Mouse (Mus musculus): ENCODE data around the gene Sema5a. TPM values are rescaled to one million over a fixed set of nuclear protein-coding genes. Genes with fewer than 3 reads are reported as not detected.

The Sema5a gene
- polyA plus RNA-seq, 1 experiment from 2014 or later, result 10.0 TPM

GRCm38 (mm10) chr15:32447558-32448349, 203.1 kb downstream of the Sema5a start:
- H3K4me1 ChIP-seq (ENCODE audit: control insufficient read depth in 2 of 2, insufficient read depth in 2 of 2, low read length in 2 of 2), result no peaks in the 10 kb centered on the region
- no peak overlapping the region for H3K4me3 ChIP-seq (ENCODE audit: control insufficient read depth in 1 of 2, insufficient read depth in 1 of 2, low read depth in 1 of 2, low read length in 2 of 2)
- WGBS, result 73% methylated on average over 7 of the region's 7 CpGs
- H3K27me3 ChIP-seq (ENCODE audit: control insufficient read depth, insufficient read depth, low read length), result no peaks in the 10 kb centered on the region
- H3K9ac ChIP-seq (ENCODE audit: low read length), result no peak overlapping the region
- ATAC-seq (ENCODE audit: insufficient number of reproducible peaks, insufficient read depth, low FRiP score, low read depth), result no peak
- H3K9me3 ChIP-seq (ENCODE audit: control insufficient read depth, low read length), result no peaks in the 10 kb centered on the region
- no peak overlapping the region for H3K4me2 ChIP-seq (ENCODE audit: low read length)
- H3K36me3 ChIP-seq (ENCODE audit: control insufficient read depth, insufficient read depth, low read length), result no peaks in the 10 kb centered on the region
- no peak overlapping the region for H3K27ac ChIP-seq (replicated peaks in 1 of 2; ENCODE audit: control insufficient read depth in 1 of 2, insufficient read depth in 1 of 2, low read depth in 2 of 2, low read length in 2 of 2)

GRCm38 (mm10) chr15:32459046-32459445, 214.4 kb downstream of the Sema5a start:
- Histone ChIP-seq H3K27me3 (ENCODE audit: control insufficient read depth, insufficient read depth, low read length) (no peaks in the 10 kb centered on the region), H3K4me1 (ENCODE audit: control insufficient read depth in 2 of 2, insufficient read depth in 2 of 2, low read length in 2 of 2) (no peaks in the 10 kb centered on the region), H3K9ac (ENCODE audit: low read length) (no peak overlapping the region), H3K9me3 (ENCODE audit: control insufficient read depth, low read length) (no peaks in the 10 kb centered on the region), H3K36me3 (ENCODE audit: control insufficient read depth, insufficient read depth, low read length) (no peaks in the 10 kb centered on the region), H3K4me3 (ENCODE audit: control insufficient read depth in 1 of 2, insufficient read depth in 1 of 2, low read depth in 1 of 2, low read length in 2 of 2) (no peak overlapping the region), H3K27ac (replicated peaks in 1 of 2; ENCODE audit: control insufficient read depth in 1 of 2, insufficient read depth in 1 of 2, low read depth in 2 of 2, low read length in 2 of 2) (no peak overlapping the region), H3K4me2 (ENCODE audit: low read length) (no peak overlapping the region)
- WGBS, result 66% methylated on average over 2 of the region's 2 CpGs
- ATAC-seq (ENCODE audit: insufficient number of reproducible peaks, insufficient read depth, low FRiP score, low read depth), result no peak

- 84% methylated on average over 7 of the region's 7 CpGs for WGBS
Measured at GRCm38 (mm10) chr15:32460238-32460637, 215.6 kb downstream of the Sema5a start.

GRCm38 (mm10) chr15:32471480-32472050, 227.0 kb downstream of the Sema5a start:
- no peaks in the 10 kb centered on the region for H3K27me3 ChIP-seq (ENCODE audit: control insufficient read depth, insufficient read depth, low read length)
- 72% methylated on average over 6 of the region's 6 CpGs for WGBS
- H3K9ac ChIP-seq (ENCODE audit: low read length), result no peak overlapping the region
- no peak overlapping the region for H3K4me3 ChIP-seq (ENCODE audit: control insufficient read depth in 1 of 2, insufficient read depth in 1 of 2, low read depth in 1 of 2, low read length in 2 of 2)
- H3K4me1 ChIP-seq (ENCODE audit: control insufficient read depth in 2 of 2, insufficient read depth in 2 of 2, low read length in 2 of 2), result no peaks in the 10 kb centered on the region
- H3K9me3 ChIP-seq (ENCODE audit: control insufficient read depth, low read length), result no peaks in the 10 kb centered on the region
- no peak overlapping the region for H3K4me2 ChIP-seq (ENCODE audit: low read length)
- ATAC-seq (ENCODE audit: insufficient number of reproducible peaks, insufficient read depth, low FRiP score, low read depth), result no peak
- H3K27ac ChIP-seq (replicated peaks in 1 of 2; ENCODE audit: control insufficient read depth in 1 of 2, insufficient read depth in 1 of 2, low read depth in 2 of 2, low read length in 2 of 2), result no peak overlapping the region
- no peaks in the 10 kb centered on the region for H3K36me3 ChIP-seq (ENCODE audit: control insufficient read depth, insufficient read depth, low read length)

More at GRCm38 (mm10) chr15:32460238-32460637, 215.6 kb downstream of the Sema5a start:
- no peak for ATAC-seq (ENCODE audit: insufficient number of reproducible peaks, insufficient read depth, low FRiP score, low read depth)
- Histone ChIP-seq H3K27me3 (ENCODE audit: control insufficient read depth, insufficient read depth, low read length) (no peaks in the 10 kb centered on the region), H3K4me3 (ENCODE audit: control insufficient read depth in 1 of 2, insufficient read depth in 1 of 2, low read depth in 1 of 2, low read length in 2 of 2) (no peak overlapping the region), H3K9ac (ENCODE audit: low read length) (no peak overlapping the region), H3K36me3 (ENCODE audit: control insufficient read depth, insufficient read depth, low read length) (no peaks in the 10 kb centered on the region), H3K9me3 (ENCODE audit: control insufficient read depth, low read length) (no peaks in the 10 kb centered on the region), H3K4me2 (ENCODE audit: low read length) (no peak overlapping the region), H3K27ac (replicated peaks in 1 of 2; ENCODE audit: control insufficient read depth in 1 of 2, insufficient read depth in 1 of 2, low read depth in 2 of 2, low read length in 2 of 2) (no peak overlapping the region), H3K4me1 (ENCODE audit: control insufficient read depth in 2 of 2, insufficient read depth in 2 of 2, low read length in 2 of 2) (no peaks in the 10 kb centered on the region)

- no peak overlapping the region for H3K9ac ChIP-seq (ENCODE audit: low read length)
- no peak overlapping the region for H3K4me3 ChIP-seq (ENCODE audit: control insufficient read depth in 1 of 2, insufficient read depth in 1 of 2, low read depth in 1 of 2, low read length in 2 of 2)
- H3K4me2 ChIP-seq (ENCODE audit: low read length), result no peak overlapping the region
- H3K36me3 ChIP-seq (ENCODE audit: control insufficient read depth, insufficient read depth, low read length), result no peaks in the 10 kb centered on the region
- no peak overlapping the region for H3K27ac ChIP-seq (replicated peaks in 1 of 2; ENCODE audit: control insufficient read depth in 1 of 2, insufficient read depth in 1 of 2, low read depth in 2 of 2, low read length in 2 of 2)
- no peaks in the 10 kb centered on the region for H3K4me1 ChIP-seq (ENCODE audit: control insufficient read depth in 2 of 2, insufficient read depth in 2 of 2, low read length in 2 of 2)
- ATAC-seq (ENCODE audit: insufficient number of reproducible peaks, insufficient read depth, low FRiP score, low read depth), result no peak
- no peaks in the 10 kb centered on the region for H3K9me3 ChIP-seq (ENCODE audit: control insufficient read depth, low read length)
- H3K27me3 ChIP-seq (ENCODE audit: control insufficient read depth, insufficient read depth, low read length), result no peaks in the 10 kb centered on the region
Measured at GRCm38 (mm10) chr15:32480747-32481146, 236.1 kb downstream of the Sema5a start.

- Histone ChIP-seq H3K9me3 (ENCODE audit: control insufficient read depth, low read length) (no peaks in the 10 kb centered on the region), H3K36me3 (ENCODE audit: control insufficient read depth, insufficient read depth, low read length) (no peaks in the 10 kb centered on the region), H3K4me3 (ENCODE audit: control insufficient read depth in 1 of 2, insufficient read depth in 1 of 2, low read depth in 1 of 2, low read length in 2 of 2) (no peak overlapping the region), H3K9ac (ENCODE audit: low read length) (no peak overlapping the region), H3K4me2 (ENCODE audit: low read length) (no peak overlapping the region), H3K27me3 (ENCODE audit: control insufficient read depth, insufficient read depth, low read length) (no peaks in the 10 kb centered on the region), H3K4me1 (ENCODE audit: control insufficient read depth in 2 of 2, insufficient read depth in 2 of 2, low read length in 2 of 2) (peaks cover 0 to 6% of the 10 kb centered on the region in 2 experiments; a peak in 3 of 4 replicates), H3K27ac (replicated peaks in 1 of 2; ENCODE audit: control insufficient read depth in 1 of 2, insufficient read depth in 1 of 2, low read depth in 2 of 2, low read length in 2 of 2) (no peak overlapping the region)
- ATAC-seq (ENCODE audit: insufficient number of reproducible peaks, insufficient read depth, low FRiP score, low read depth), result no peak
- 80% methylated on average over 8 of the region's 8 CpGs for WGBS
Measured at GRCm38 (mm10) chr15:32485064-32485964, 240.7 kb downstream of the Sema5a start.

- no peak for ATAC-seq (ENCODE audit: insufficient number of reproducible peaks, insufficient read depth, low FRiP score, low read depth)
- WGBS, result 38% methylated on average over 1 of the region's 1 CpGs
- no peak overlapping the region for H3K4me3 ChIP-seq (ENCODE audit: control insufficient read depth in 1 of 2, insufficient read depth in 1 of 2, low read depth in 1 of 2, low read length in 2 of 2)
Measured at GRCm38 (mm10) chr15:32487968-32488367, 243.4 kb downstream of the Sema5a start.

More at GRCm38 (mm10) chr15:32487968-32488367, 243.4 kb downstream of the Sema5a start:
- no peak overlapping the region for H3K9ac ChIP-seq (ENCODE audit: low read length)
- H3K9me3 ChIP-seq (ENCODE audit: control insufficient read depth, low read length), result no peaks in the 10 kb centered on the region
- H3K4me1 ChIP-seq (ENCODE audit: control insufficient read depth in 2 of 2, insufficient read depth in 2 of 2, low read length in 2 of 2), result peaks cover 0 to 6% of the 10 kb centered on the region in 2 experiments; a peak in 3 of 4 replicates
- H3K4me2 ChIP-seq (ENCODE audit: low read length), result no peak overlapping the region
- no peaks in the 10 kb centered on the region for H3K27me3 ChIP-seq (ENCODE audit: control insufficient read depth, insufficient read depth, low read length)
- no peaks in the 10 kb centered on the region for H3K36me3 ChIP-seq (ENCODE audit: control insufficient read depth, insufficient read depth, low read length)
- no peak overlapping the region for H3K27ac ChIP-seq (replicated peaks in 1 of 2; ENCODE audit: control insufficient read depth in 1 of 2, insufficient read depth in 1 of 2, low read depth in 2 of 2, low read length in 2 of 2)

Data from heart, embryonic 14.5 days (tissue).